Mouse (Mus musculus) lung, embryonic 14.5 days (tissue): ENCODE data around the gene Fbxo22. TPM values are rescaled to one million over a fixed set of nuclear protein-coding genes. Genes with fewer than 3 reads are reported as not detected.
A peak's percentile ranks its signal among the peaks of the same experiment; 100 is the strongest.

ENCODE experiments used
- ATAC-seq: fragments of 200-750 bp; cut with Nextera tagmentation; 2 replicates; pipeline ENCODE4 v1.8.0; 2017; ENCODE audit warnings: mild to moderate bottlenecking, moderate TSS enrichment, moderate library complexity; ENCODE audit not compliant: insufficient read depth
- DNase-seq: peaks from one replicate; pipeline ENCODE4 v3.0.0-alpha.2; 2015
- H3K27ac ChIP-seq: fragments of 300-500 bp; sonication (generic); 2 replicates; pipeline ENCODE4 v1.5.1; 2014; ENCODE audit warnings: low read depth, mild to moderate bottlenecking, moderate library complexity
- H3K27me3 ChIP-seq: fragments of 300-500 bp; sonication (generic); 2 replicates; pipeline ENCODE4 v1.6.1; 2014; ENCODE audit warnings: low read length, control low read depth; ENCODE audit not compliant: insufficient read depth
- H3K36me3 ChIP-seq: fragments of 300-500 bp; sonication (generic); 2 replicates; pipeline ENCODE4 v1.6.1; 2014; ENCODE audit warnings: control low read depth; ENCODE audit not compliant: insufficient read depth
- H3K4me1 ChIP-seq: fragments of 300-500 bp; sonication (generic); 2 replicates; pipeline ENCODE4 v1.6.1; 2014; ENCODE audit warnings: antibody characterized with exemption, control low read depth; ENCODE audit not compliant: insufficient read depth
- H3K4me2 ChIP-seq: fragments of 300-500 bp; sonication (generic); 2 replicates; pipeline ENCODE4 v1.6.1; 2014; ENCODE audit warnings: mild to moderate bottlenecking
- H3K4me3 ChIP-seq: fragments of 300-500 bp; sonication (generic); 2 replicates; pipeline ENCODE4 v1.5.1; 2014; ENCODE audit warnings: low read depth, low read length
- H3K9ac ChIP-seq: fragments of 300-500 bp; sonication (generic); 2 replicates; pipeline ENCODE4 v1.6.1; 2014
- H3K9me3 ChIP-seq: fragments of 300-500 bp; sonication (generic); 2 replicates; pipeline ENCODE4 v1.6.1; 2016; ENCODE audit warnings: low read depth, low read length, control low read depth
- CTCF ChIP-seq: IDR thresholded peaks from 2 replicates; pipeline ENCODE4 v1.5.1; 2016; ENCODE audit warnings: antibody characterized with exemption, low read depth
- WGBS: fragments of 180-500 bp; shearing (Covaris S2); extraction: QIAGEN DNeasy Blood & Tissue Kit; methylation state at CpG from one replicate; pipeline ENCODE4 v1.1.7; 2014; 5-methylcytosine and 5-hydroxymethylcytosine counted together
- polyA plus RNA-seq: library from polyadenylated mRNA; unstranded; fragments of >200 nt; fragmentation: Nextera tagmentation; extraction: Ambion mirVana; gene quantifications from 2 replicates; pipeline ENCODE4 v1.2.1, GENCODE M21; 2014

Fbxo22 gene
- polyA plus RNA-seq = 62.3 and 65.9 TPM in 2 replicates

- peak within 1 kb of the TSS; percentile 93 for H3K27ac ChIP-seq
- TF ChIP-seq CTCF = 0 out of 2 replicates have a peak, but pooled peaks have one; percentile 22
- no peaks in the 10 kb centered on the region for H3K27me3 ChIP-seq
- H3K36me3 ChIP-seq = peaks cover 14% of the 10 kb centered on the region; the same call in 1 of the 2 replicates
- DNase-seq (peak; percentile 93), ATAC-seq (peak; percentile 99)
- H3K4me1 ChIP-seq = peaks cover 7% of the 10 kb centered on the region
- H3K9ac ChIP-seq = peak within 1 kb of the TSS; percentile 84
- peak within 1 kb of the TSS; percentile 84 for H3K4me3 ChIP-seq
- no peaks in the 10 kb centered on the region for H3K9me3 ChIP-seq
- under 1% methylated on average over 65 of the region's 65 CpGs for WGBS
- peak within 1 kb of the TSS; percentile 77 for H3K4me2 ChIP-seq
Measured at GRCm38 (mm10) chr9:55208790-55209481, at the start of gene Fbxo22. Gene Fbxo22, plus strand, starts transcription at chr9:55208925.

GRCm38 (mm10) chr9:55170655-55171412 is 37.9 kb upstream of the Fbxo22 start:
- Histone ChIP-seq H3K36me3 (peaks cover 16% of the 10 kb centered on the region), H3K9me3 (no peaks in the 10 kb centered on the region), H3K4me1 (no peaks in the 10 kb centered on the region), H3K27ac (no peak overlapping the region), H3K27me3 (no peaks in the 10 kb centered on the region), H3K4me3 (no peak overlapping the region), H3K9ac (no peak overlapping the region), H3K4me2 (no peak overlapping the region)
- 75% methylated on average over 7 of the region's 7 CpGs for WGBS
- no peak for DNase-seq
- no peak for TF ChIP-seq CTCF
- ATAC-seq = no peak

DNA sequence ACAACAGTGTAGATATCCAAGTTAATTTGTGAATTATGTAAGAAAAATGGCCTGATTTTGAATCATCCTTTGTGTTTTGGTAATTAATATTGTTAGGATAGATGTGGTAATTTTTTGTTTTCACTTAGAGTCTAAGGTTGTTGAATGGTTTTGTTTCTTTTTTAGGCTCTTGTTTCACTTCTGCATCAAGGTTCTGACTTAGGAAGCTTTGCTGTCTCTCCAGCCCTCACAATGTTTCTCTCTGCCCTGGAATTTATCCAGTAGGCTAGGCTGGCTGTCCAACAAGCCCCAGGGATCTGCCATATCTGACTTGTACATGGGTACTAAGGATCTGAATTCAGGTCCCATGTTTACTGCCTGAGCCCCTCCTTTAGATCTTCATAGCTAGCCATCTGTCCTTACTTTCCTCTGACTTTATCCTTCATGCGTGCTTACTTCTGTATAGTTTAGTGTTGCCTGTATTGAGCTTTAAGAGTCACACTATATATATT is 36.5 kb upstream of the Fbxo22 start:
- no peak overlapping the region for H3K4me2 ChIP-seq
- ATAC-seq = no peak
- no peak overlapping the region for H3K27ac ChIP-seq
- no peak for TF ChIP-seq CTCF
- no peak overlapping the region for H3K4me3 ChIP-seq
- H3K36me3 ChIP-seq = peaks cover 13% of the 10 kb centered on the region
- WGBS = 91% methylated on average over 1 of the region's 1 CpGs
- H3K9ac ChIP-seq = no peak overlapping the region
- H3K27me3 ChIP-seq = no peaks in the 10 kb centered on the region
- no peaks in the 10 kb centered on the region for H3K9me3 ChIP-seq
- DNase-seq = no peak
- H3K4me1 ChIP-seq = no peaks in the 10 kb centered on the region

- DNase-seq = no peak
- Histone ChIP-seq H3K9ac (no peak overlapping the region), H3K36me3 (peaks cover 10% of the 10 kb centered on the region), H3K27ac (no peak overlapping the region), H3K27me3 (no peaks in the 10 kb centered on the region), H3K9me3 (no peaks in the 10 kb centered on the region), H3K4me3 (no peak overlapping the region), H3K4me2 (no peak overlapping the region), H3K4me1 (no peaks in the 10 kb centered on the region)
- no peak for TF ChIP-seq CTCF
- WGBS = 77% methylated on average over 2 of the region's 2 CpGs
- ATAC-seq = no peak
Measured at GRCm38 (mm10) chr9:55174235-55174634, 34.5 kb upstream of the Fbxo22 start.

GRCm38 (mm10) chr9:55195876-55196275 is 12.8 kb upstream of the Fbxo22 start:
- no peak for TF ChIP-seq CTCF
- Histone ChIP-seq H3K9ac (no peak overlapping the region), H3K27ac (no peak overlapping the region), H3K4me2 (no peak overlapping the region), H3K27me3 (no peaks in the 10 kb centered on the region), H3K36me3 (peaks cover 27% of the 10 kb centered on the region; the same call in 1 of the 2 replicates), H3K4me3 (no peak overlapping the region), H3K4me1 (no peaks in the 10 kb centered on the region), H3K9me3 (no peaks in the 10 kb centered on the region)
- ATAC-seq = no peak
- no peak for DNase-seq
- 93% methylated on average over 3 of the region's 3 CpGs for WGBS

DNA sequence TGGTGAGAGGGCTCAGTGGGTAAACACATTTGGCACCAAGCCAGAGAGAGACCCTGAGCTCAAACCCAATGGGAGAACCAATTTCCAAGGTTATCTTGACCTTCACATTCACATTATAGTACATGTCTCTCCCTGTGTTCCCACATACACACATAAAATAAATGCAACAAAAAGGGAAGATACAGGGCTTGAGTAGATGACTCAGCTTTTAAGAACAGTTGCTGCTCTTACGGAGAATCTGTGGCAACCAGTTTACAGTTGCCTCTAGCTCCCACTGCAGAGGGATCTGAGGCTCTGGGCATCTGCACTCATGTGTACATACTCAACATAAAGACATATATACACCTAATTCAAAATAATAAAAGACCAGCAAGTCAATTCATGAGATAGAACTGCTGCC is 10.5 kb upstream of the Fbxo22 start:
- H3K27ac ChIP-seq = no peak overlapping the region
- no peak for TF ChIP-seq CTCF
- ATAC-seq (no peak), DNase-seq (no peak)
- no peaks in the 10 kb centered on the region for H3K27me3 ChIP-seq
- H3K9me3 ChIP-seq = no peaks in the 10 kb centered on the region
- H3K4me2 ChIP-seq = no peak overlapping the region
- H3K4me1 ChIP-seq = no peaks in the 10 kb centered on the region
- peaks cover 17% of the 10 kb centered on the region; the same call in 1 of the 2 replicates for H3K36me3 ChIP-seq
- 97% methylated on average over 1 of the region's 1 CpGs for WGBS
- H3K9ac ChIP-seq = no peak overlapping the region
- H3K4me3 ChIP-seq = no peak overlapping the region

DNA sequence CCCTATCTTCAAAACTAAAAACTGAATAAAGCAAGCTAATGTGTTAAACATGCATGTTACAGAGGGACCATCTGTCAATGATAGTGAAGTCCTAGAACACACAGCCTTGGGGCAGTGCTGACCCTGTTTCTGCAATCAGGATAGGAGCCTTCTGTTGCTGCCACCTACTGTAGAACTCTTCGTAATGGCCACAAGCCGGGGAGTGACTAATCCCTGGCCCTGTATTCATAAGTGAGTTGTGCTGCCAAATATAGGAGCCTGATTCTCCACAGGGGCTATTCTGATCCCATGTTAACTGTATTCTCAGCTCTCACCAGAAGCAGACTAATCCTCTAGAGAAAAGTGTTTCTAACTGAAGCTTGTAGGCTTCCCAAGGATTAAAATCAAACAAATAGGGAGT is 9.4 kb upstream of the Fbxo22 start:
- Histone ChIP-seq H3K27ac (no peak overlapping the region), H3K9me3 (no peaks in the 10 kb centered on the region), H3K4me2 (no peak overlapping the region), H3K4me3 (no peak overlapping the region), H3K9ac (no peak overlapping the region), H3K4me1 (no peaks in the 10 kb centered on the region), H3K36me3 (peaks cover 20% of the 10 kb centered on the region; the same call in 1 of the 2 replicates), H3K27me3 (no peaks in the 10 kb centered on the region)
- no peak for TF ChIP-seq CTCF
- WGBS = 77% methylated on average over 2 of the region's 2 CpGs
- DNase-seq (no peak), ATAC-seq (no peak)
